Mouse (Mus musculus) embryonic facial prominence, embryonic 15.5 days (tissue): ENCODE measurements around the gene March2. TPM values are rescaled to one million over a fixed set of nuclear protein-coding genes. Genes with fewer than 3 reads are reported as not detected.
"Not testable (repeated sequence)": the region's sequence is repeated elsewhere in the genome, so short reads cannot be mapped to it uniquely, and the experiment has no call there.

Experiments
- ATAC-seq: fragments of 200-750 bp; cut with Nextera tagmentation; 2 replicates; pipeline ENCODE4 v1.8.0; 2017; ENCODE audit warnings: low read depth, moderate TSS enrichment; ENCODE audit not compliant: insufficient number of reproducible peaks, low FRiP score, low TSS enrichment
- H3K27ac ChIP-seq: fragments of 300-500 bp; sonication (generic); replicated peaks from 2 replicates; pipeline ENCODE4 v1.5.1; 2015; ENCODE audit warnings: mild to moderate bottlenecking, inconsistent platforms
- H3K27me3 ChIP-seq: fragments of 300-500 bp; sonication (generic); 2 replicates; pipeline ENCODE4 v1.6.1; 2015; ENCODE audit warnings: inconsistent platforms
- H3K36me3 ChIP-seq: fragments of 300-500 bp; sonication (generic); 2 replicates; pipeline ENCODE4 v1.6.1; 2015; ENCODE audit warnings: mild to moderate bottlenecking, inconsistent platforms
- H3K4me1 ChIP-seq: fragments of 300-500 bp; sonication (generic); 2 replicates; pipeline ENCODE4 v1.6.1; 2015; ENCODE audit warnings: inconsistent platforms
- H3K4me2 ChIP-seq: fragments of 300-500 bp; sonication (generic); replicated peaks from 2 replicates; pipeline ENCODE4 v1.6.1; 2015; ENCODE audit warnings: mild to moderate bottlenecking, inconsistent platforms
- H3K4me3 ChIP-seq: fragments of 300-500 bp; sonication (generic); replicated peaks from 2 replicates; pipeline ENCODE4 v1.5.1; 2015; ENCODE audit warnings: mild to moderate bottlenecking, inconsistent platforms
- H3K9ac ChIP-seq: fragments of 300-500 bp; sonication (generic); 2 replicates; pipeline ENCODE4 v1.6.1; 2015; ENCODE audit warnings: inconsistent platforms
- H3K9me3 ChIP-seq: fragments of 300-500 bp; sonication (generic); replicated peaks from 2 replicates; pipeline ENCODE4 v1.6.1; 2016; ENCODE audit warnings: inconsistent platforms
- WGBS: fragments of 180-500 bp; shearing (Covaris S2); methylation state at CpG from one replicate; pipeline ENCODE4 v1.1.7; 2015; 5-methylcytosine and 5-hydroxymethylcytosine counted together
- polyA plus RNA-seq: library from polyadenylated mRNA; unstranded; fragments of >200 nt; fragmentation: Nextera tagmentation; extraction: Ambion mirVana; gene quantifications from 2 replicates; pipeline ENCODE4 v1.2.1, GENCODE M21; 2015

Gene March2
- polyA plus RNA-seq, 1 experiment from 2014 or later, result 58.6 TPM

DNA sequence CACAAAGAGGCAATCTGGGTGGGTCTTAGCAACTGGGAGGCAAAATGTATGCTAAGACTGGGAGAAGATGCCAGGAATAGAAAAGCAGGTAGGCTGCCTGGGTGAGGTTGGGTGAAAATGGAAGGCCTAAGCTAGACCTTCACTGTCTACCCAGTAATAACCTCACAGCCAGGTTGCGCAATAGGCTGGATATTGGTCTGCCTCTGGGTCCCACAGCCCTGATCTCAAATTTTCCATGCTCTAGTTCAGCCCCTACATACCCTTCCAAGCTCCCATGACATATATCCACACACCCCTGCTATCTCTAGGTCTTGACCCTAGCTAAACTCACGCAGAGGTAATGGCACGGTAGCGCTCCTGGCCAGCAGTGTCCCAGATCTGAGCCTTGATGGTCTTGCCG is 31.0 kb upstream of the March2 start:
- H3K4me1 ChIP-seq, result peaks cover 7% of the 10 kb centered on the region; the same call in 1 of the 2 replicates
- no peak overlapping the region for H3K27ac ChIP-seq
- H3K4me3 ChIP-seq, result no peak overlapping the region
- WGBS, result 92% methylated on average over 5 of the region's 5 CpGs
- H3K36me3 ChIP-seq, result peaks cover 48% of the 10 kb centered on the region
- no peaks in the 10 kb centered on the region for H3K9me3 ChIP-seq
- no peak overlapping the region for H3K9ac ChIP-seq
- no peak overlapping the region for H3K4me2 ChIP-seq
- no peaks in the 10 kb centered on the region for H3K27me3 ChIP-seq
- no peak for ATAC-seq

DNA sequence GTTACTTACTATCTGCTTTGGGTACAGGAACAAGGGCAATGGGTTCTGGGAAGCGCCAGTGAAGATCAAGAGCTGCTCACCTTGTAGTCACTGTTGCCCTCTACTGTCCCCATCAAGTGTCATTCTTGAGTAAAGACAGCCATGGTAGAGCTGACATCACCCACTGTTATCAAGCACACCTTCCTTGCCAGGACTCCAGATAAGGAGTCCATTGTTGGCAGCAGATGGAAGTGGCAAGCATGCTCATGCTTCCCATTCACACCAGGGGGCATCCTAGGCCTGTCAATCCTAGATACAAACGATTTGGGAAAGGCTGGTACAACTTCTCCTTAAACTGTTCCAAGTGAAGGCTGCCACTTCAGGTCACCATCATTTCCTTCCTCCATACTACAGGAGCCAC is 27.5 kb upstream of the March2 start:
- Histone ChIP-seq H3K9ac (no peak overlapping the region), H3K9me3 (no peaks in the 10 kb centered on the region), H3K27ac (no peak overlapping the region), H3K36me3 (peaks cover 45% of the 10 kb centered on the region), H3K4me3 (no peak overlapping the region), H3K4me2 (no peak overlapping the region), H3K4me1 (no peaks in the 10 kb centered on the region), H3K27me3 (no peaks in the 10 kb centered on the region)
- WGBS, result 69% methylated on average over 2 of the region's 2 CpGs
- ATAC-seq, result no peak

DNA sequence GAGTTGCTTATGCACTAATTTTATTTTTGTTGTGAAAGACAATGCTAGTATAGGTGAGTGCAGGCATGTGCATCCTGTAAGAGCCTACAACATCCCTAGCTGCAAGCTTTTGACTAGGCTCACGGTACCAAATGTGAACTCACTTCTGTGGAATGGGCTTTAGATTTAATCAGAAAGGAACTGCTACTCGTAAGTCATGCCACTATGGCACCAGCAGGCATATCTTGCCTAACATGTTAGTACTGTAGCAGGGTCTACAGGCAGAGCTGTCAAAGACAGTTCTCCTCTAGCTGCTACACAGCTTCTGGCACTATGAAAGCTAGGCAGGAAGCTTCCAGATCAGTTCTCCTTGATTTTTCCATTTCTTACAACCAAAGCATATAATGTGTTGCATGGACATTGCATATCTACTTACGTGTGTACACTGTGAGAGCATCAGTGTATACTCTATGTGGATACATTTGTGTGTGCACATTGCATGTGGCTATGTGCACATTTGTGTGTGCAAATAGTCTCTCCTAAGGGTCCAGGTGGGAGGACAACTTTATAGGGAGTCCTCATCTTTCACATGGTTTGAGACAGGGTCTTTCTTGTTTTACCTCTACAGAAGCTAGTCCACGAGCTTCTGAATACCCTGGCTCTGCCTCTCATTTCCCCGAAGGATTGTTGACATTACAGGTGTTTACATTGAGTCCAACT is 26.4 kb upstream of the March2 start:
- Histone ChIP-seq H3K9me3 (no peaks in the 10 kb centered on the region), H3K9ac (no peak overlapping the region), H3K4me1 (no peaks in the 10 kb centered on the region), H3K4me2 (no peak overlapping the region), H3K36me3 (peaks cover 37% of the 10 kb centered on the region), H3K27ac (no peak overlapping the region), H3K27me3 (no peaks in the 10 kb centered on the region), H3K4me3 (no peak overlapping the region)
- no peak for ATAC-seq
- WGBS, result 81% methylated on average over 5 of the region's 5 CpGs

DNA sequence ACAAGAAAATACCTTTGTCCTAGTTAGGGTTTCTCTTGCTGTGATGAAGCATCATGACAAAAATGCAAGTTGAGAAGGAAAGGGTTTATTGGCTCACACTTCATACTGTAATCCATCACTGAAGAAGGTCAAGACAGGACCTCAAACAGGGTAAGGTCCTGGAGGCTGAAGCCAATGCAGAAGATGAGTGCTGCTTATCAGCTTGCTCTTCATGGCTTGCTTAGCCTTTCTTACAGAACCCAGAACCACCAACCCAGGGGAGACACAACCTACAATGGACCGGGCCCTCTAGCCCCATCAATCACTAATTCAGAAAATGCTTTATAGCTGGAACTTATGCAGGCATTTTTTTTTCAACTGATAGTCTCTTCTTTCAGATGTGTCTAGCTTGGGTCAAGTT is 23.9 kb upstream of the March2 start:
- 96% methylated on average over 1 of the region's 1 CpGs for WGBS
- H3K36me3 ChIP-seq, result peaks cover 16% of the 10 kb centered on the region
- no peak for ATAC-seq

DNA sequence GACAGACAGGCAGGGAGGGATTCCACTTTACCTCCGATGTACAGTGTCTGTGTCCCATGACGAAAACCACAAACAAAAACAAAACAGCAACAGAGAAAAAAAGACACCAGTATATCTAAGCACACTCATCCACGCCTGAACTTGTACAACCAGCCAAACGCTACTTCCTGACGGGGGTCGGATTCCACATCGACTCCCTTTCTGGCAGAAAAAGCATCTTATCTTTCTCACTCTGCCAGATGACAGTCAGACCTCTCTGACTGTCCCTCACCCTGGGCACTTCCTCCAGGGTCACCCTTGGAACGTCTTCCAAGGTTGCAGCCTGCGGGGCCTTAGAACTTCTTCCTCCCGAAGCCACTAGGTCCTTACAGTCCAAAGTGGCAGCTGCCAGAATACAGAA is 15.1 kb upstream of the March2 start:
- H3K4me3 ChIP-seq, H3K4me2 ChIP-seq, H3K27ac ChIP-seq, H3K9me3 ChIP-seq, H3K27me3 ChIP-seq, ATAC-seq, H3K36me3 ChIP-seq, H3K4me1 ChIP-seq, H3K9ac ChIP-seq: not testable (repeated sequence)
- 60% methylated on average over 10 of the region's 10 CpGs for WGBS

More for the DNA sequence above, 23.9 kb upstream of the March2 start:
- Histone ChIP-seq H3K27me3 (no peaks in the 10 kb centered on the region), H3K4me3 (no peak overlapping the region), H3K27ac (no peak overlapping the region), H3K4me1 (no peaks in the 10 kb centered on the region), H3K4me2 (no peak overlapping the region), H3K9ac (no peak overlapping the region), H3K9me3 (no peaks in the 10 kb centered on the region)

DNA sequence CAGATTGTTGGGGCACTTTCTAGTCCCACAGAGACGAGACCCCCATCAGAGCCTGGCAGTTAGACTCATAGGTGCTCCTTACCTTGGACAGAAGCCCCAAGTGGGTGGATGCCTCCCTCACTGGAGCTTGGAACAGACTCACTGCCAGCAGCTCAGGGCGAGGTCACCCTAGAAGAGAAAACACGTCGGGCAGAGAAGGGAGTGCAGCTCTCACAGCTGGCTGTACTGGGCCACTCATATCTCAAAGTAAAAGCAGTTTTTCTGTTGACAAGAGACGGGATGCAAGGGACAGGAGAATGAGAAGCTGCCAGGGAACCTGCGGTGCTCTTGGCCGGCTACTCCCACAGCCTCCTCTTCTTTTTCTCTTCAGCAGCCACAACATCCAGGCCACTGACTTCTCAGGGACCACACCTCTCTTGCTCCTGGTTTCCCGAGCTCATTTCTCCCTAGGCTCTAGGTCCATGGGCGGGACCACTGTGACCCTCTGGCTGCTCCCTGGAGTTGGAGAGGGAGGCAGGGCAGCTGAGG is 14.2 kb upstream of the March2 start:
- H3K36me3 ChIP-seq, H3K4me1 ChIP-seq, H3K4me2 ChIP-seq, H3K9ac ChIP-seq, H3K9me3 ChIP-seq, H3K27ac ChIP-seq, ATAC-seq, H3K27me3 ChIP-seq, H3K4me3 ChIP-seq: not testable (repeated sequence)
- 67% methylated on average over 9 of the region's 9 CpGs for whole genome bisulfite sequencing

DNA sequence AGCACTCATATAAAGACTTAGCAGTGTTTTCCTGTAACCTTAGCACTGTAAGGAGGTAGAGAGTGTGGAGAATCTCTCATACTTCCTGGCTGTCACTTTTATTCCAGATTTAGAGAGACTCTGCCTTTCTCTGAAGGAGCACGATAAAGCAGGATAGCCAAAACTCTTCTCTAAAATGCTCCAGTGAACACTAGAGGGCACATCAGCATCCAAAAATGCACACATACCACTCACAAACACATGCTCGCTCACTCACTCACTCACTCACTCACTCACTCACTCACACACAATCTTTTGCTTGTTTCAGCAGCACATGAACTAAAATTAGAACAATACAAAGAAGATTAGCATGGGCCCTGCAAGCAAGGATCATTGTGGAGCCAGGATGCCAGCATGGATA is 10.7 kb upstream of the March2 start:
- Histone ChIP-seq H3K4me3 (no peak overlapping the region), H3K4me2 (no peak overlapping the region), H3K4me1 (no peaks in the 10 kb centered on the region), H3K36me3 (no peaks in the 10 kb centered on the region), H3K9ac (no peak overlapping the region), H3K27ac (no peak overlapping the region), H3K9me3 (no peaks in the 10 kb centered on the region), H3K27me3 (no peaks in the 10 kb centered on the region)
- whole genome bisulfite sequencing, result 56% methylated on average over 2 of the region's 2 CpGs
- no peak for ATAC-seq

DNA sequence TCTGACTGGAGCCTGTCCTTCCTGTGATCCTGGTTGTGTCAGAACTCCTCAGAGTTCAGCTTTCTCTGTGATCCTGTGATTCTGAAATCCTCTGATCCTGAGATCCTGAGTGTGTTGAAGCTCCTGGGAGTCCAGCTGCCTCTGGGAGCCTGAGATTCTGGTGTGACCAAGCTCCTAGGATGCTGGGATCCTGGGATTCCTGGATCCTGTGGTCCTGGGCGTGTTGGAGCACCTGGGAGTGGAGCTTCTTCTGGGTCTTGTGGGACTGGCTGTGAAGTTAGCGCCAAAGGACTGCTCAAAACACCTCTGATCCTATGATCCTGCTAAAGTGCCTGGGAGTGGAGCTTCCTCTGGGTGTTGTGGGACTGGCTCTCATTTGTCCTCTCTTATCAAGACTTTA is 9.9 kb upstream of the March2 start:
- no peaks in the 10 kb centered on the region for H3K9me3 ChIP-seq
- H3K4me1 ChIP-seq, result no peaks in the 10 kb centered on the region
- H3K9ac ChIP-seq, result no peak overlapping the region
- WGBS, result 77% methylated on average over 2 of the region's 2 CpGs
- no peaks in the 10 kb centered on the region for H3K36me3 ChIP-seq
- no peak overlapping the region for H3K4me2 ChIP-seq
- H3K4me3 ChIP-seq, result no peak overlapping the region
- H3K27me3 ChIP-seq, result no peaks in the 10 kb centered on the region
- H3K27ac ChIP-seq, result no peak overlapping the region
- ATAC-seq, result no peak

DNA sequence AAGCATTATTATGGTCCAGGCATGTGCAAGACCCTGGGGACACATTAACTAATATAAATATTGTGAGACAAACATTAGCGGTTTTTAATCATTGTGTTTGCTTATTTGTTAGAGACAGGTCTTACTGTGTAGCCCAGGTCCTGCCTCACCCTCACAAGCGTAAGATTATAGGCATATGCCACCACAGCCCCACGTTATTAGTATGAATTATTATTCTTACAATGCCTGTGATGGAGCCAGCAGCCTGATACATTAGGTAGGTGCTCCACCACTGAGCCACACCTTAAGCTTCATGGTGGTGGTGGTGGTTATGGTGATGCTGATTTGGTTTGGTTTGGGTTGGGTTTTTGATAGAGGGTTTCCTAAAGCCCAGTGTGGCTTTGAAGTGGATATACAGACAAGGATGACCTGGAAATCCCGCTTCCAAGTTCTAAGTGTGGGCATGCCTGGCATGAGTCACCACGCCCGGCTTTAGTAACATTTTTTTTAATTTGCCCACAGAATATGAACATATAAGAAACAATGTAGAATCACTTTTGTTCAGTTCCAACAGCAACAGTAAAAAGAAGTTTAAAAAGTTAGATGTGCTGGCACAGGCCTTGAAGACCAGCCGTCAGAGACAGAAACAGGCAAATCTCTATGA is 1.4 kb upstream of the March2 start:
- Histone ChIP-seq H3K4me1 (no peaks in the 10 kb centered on the region), H3K4me3 (no peak overlapping the region), H3K4me2 (no peak overlapping the region), H3K9me3 (no peaks in the 10 kb centered on the region), H3K27ac (no peak overlapping the region), H3K9ac (no peak overlapping the region), H3K36me3 (no peaks in the 10 kb centered on the region), H3K27me3 (no peaks in the 10 kb centered on the region)
- 93% methylated on average over 7 of the region's 7 CpGs for WGBS
- no peak for ATAC-seq

DNA sequence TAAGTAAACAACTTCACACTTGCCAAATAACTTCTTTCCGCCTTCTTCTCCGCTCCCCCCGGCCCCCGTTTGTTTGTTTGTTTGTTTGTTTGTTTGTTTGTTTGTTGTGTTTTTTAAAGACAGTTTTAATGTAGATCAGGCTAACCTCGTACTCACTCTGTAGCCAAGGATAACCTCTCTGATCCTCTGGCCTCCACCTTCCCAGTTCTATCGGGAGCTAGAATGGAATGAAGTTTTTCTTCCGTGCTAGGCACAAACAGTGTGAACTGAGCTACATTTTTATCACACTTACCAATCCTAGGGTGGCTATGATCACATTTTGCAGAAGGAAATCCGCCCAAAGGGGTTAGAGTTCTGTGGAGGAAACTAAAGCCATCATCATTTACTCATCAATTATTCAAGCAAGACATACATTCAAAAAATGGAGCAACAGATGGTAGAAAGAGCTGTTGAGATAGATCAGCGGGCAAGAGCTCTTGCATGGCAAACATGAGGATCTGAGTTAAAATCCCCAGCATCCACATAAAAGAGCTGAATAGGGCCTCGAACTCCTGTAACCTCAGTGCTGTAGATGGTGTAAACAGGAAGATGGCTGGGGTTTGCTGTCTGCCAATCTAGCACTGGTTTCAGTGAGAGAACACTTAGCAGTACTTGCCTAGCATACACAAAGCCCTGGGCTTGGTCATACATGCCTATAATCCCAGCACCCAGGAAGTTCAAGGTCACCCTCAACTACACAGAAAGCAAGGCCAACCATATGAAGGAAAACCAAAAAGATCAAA is 665 bp upstream of the March2 start:
- Histone ChIP-seq H3K36me3 (no peaks in the 10 kb centered on the region), H3K4me2 (peak overlapping the region; percentile 75), H3K27ac (no peak overlapping the region), H3K4me1 (no peaks in the 10 kb centered on the region), H3K4me3 (peak overlapping the region; percentile 85), H3K9ac (no peak overlapping the region), H3K27me3 (no peaks in the 10 kb centered on the region), H3K9me3 (no peaks in the 10 kb centered on the region)
- no peak for ATAC-seq
- WGBS, result 49% methylated on average over 10 of the region's 10 CpGs

DNA sequence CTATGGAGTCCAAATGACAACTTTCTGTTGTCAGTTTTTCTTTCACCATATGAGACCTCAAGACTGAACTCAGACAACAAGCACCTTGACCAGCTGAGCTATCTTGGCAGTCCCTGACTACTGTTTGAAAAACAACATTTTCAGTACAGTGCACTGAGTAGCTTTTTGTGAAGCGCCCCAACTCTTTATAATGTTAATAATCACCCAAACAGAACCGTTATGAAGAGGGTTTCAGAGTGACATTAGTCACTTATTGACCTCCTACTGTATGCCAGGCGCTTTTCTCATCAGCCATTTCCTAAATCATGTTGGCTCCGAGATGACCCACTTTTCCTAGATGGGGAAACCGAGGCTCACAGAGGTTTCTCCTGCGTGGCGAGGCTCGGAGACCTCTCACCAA is 488 bp downstream of the March2 start:
- no peaks in the 10 kb centered on the region for H3K27me3 ChIP-seq
- peak overlapping the region; percentile 57 for H3K9ac ChIP-seq
- WGBS, result 9% methylated on average over 8 of the region's 8 CpGs
- ATAC-seq, result no peak
- peak overlapping the region; percentile 75 for H3K4me2 ChIP-seq
- no peak overlapping the region for H3K27ac ChIP-seq
- H3K4me1 ChIP-seq, result no peaks in the 10 kb centered on the region
- peak overlapping the region; percentile 85 for H3K4me3 ChIP-seq
- H3K36me3 ChIP-seq, result no peaks in the 10 kb centered on the region
- H3K9me3 ChIP-seq, result no peaks in the 10 kb centered on the region
